Mouse (Mus musculus): ENCODE results near the gene Rab12.

Rab12 gene

DNA sequence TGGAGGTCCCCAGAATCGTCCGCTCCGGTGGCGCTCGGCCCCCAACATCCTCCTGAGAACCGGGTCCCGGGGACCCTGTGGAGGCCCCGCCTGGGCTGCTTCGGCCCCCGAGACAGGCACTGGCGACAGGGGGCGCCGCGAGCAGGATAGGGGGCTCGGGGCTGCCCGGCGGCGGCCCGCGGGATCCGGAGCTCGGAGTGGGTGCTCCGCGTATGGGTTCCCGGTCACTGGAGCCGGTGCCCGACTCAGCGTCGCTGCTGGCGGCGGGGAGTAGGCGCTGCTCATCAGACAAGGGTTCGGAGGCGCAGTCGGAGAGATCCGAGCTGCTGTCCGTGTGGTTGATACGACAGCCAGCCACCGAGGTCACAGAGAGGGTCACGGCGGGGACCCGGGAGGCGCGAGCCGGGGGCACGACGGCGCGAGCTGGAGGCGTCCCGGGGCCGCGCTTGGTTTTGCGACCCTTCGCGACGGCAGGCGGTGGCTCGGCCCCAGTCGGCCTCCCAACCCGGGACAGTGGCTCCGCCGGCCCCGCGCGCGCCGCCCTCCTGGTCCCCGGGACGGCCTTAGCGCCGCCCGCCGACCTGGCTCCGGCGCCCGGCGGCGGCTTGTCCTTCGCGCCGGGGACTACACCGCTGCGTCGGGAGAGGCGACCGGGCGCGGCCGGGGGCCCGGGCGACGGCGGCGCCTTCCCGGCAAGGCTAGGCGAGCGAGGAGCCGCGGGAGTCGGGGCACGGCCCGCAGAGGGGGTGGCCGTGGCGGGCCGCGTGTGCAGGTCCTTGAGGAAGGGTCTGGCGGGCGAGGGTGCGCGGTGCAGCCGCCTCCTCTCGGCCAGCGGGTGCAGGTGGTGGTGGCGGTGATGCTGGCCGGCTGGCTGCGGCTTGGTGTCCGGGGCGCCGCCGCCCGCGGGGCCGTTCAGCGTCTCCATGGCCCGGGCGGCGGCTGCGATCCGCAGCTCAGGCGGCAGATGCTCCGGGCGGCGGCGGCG lies 70.8 kb downstream of the Rab12 start:
- DNase-seq (ENCODE audit: low spot score): no peak

DNA sequence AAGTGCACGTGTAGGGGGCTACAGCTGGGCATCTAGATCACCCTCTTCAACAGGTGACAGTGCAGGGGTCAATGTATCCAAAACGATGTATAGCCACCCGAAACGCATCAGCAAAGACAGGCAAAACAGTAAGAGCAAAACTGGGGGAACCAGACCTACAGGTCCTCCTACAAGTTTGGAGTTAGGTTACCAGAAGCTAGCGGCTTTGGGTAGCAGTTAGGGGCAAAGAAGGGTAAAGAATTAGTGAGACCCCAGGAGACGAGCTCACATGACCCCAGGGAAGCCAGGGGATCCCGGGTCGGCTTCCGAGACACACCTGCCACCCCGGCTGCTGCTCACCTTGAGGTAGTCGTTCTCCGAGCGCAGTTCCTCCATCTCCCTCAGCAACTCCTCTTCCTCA lies 71.6 kb downstream of the Rab12 start:
- no peak for DNase-seq (ENCODE audit: low spot score)

GRCm38 (mm10) chr17:66447007-66447312 lies 72.6 kb downstream of the Rab12 start:
- DNase-seq (ENCODE audit: low spot score): no peak

DNA sequence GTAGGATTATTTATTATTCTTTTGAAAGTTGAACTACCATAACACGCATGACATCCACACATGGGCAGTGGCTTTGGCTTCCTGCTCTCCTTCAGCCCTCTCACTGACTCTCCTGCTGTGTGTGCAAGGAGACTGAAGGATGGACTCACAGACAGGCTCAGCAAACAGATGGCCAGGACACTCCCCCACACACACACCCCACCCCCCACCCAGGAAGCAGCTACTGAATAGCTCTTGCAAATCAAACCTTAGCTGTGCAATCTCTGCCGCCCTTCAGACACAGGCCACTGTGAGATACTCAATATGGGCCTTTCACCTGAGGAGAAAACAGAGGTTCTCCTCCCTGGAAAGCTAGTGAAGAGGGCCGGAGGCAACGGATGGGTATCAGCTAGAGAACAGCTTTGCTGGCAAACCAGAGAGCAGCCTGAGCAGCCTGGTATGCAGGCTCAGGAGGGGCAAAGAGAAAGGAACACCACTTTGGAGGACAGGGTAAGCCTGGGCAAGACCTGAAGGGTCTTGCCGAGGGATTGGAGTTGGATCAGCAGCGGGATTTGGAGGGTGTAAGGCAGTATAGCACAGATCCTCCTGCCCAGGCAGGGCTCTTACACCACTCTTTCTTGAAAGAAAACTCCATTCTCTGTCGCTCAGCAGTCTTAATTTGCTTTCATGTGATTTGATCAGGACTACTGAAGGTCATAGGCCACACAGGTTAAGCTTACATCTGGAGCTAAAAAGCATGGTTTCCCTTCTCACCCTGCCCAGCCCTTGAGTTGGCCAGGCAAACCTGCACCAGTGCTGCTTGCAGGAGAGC lies 73.1 kb downstream of the Rab12 start:
- DNase-seq (ENCODE audit: low spot score): no peak

All from T-cell, adult 2 months (primary cell).